In the genomic region with DNA sequence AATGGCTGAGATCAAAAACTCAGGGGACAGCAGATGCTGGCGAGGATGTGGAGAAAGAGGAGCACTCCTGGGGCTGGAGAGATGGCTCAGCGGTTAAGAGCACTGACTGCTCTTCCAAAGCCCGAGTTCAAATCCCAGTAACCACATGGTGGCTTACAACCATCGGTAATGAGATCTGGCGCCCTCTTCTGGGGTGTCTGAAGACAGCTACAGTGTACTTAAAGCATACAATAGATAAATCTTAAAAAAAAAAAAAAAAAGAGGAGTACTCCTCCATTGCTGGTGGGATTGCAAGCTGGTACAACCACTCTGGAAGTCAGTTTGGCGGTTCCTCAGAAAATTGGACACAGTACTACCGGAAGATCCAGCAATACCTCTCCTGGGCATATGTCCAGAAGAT, we compare ENCODE assay signal across 7 mouse cellular contexts. TPM values are rescaled to one million over a fixed set of nuclear protein-coding genes. Genes with fewer than 3 reads are reported as not detected.
DNase-seq lines count a peak whose midpoint lies in the region; ATAC-seq and TF ChIP-seq lines count a peak whose summit lies in the region.
"Not testable (repeated sequence)": the region's sequence is repeated elsewhere in the genome, so short reads cannot be mapped to it uniquely, and the experiment has no call there.

No protein-coding gene starts in this region.

- TF ChIP-seq RAD21 in CH12.LX (IDR thresholded peaks at IDR 0.05; ENCODE audit: low read depth, low read length): not testable (repeated sequence)

- in situ Hi-C loops in CH12.LX (cut with MboI; ENCODE audit: low pct_ligation_motif_present, low pct_unique_long_range_greater_than_20kb, low sequenced_read_pairs); Patski (cut with MboI; ENCODE audit: low pct_unique_long_range_greater_than_20kb): not testable (repeated sequence)

- not testable (repeated sequence) for TF ChIP-seq EP300 in CH12.LX (IDR thresholded peaks at IDR 0.05; ENCODE audit: low read length)

- CTCF ChIA-PET in Patski (lab: Charles Lee): interaction anchor here (1.2 kb wide), 1 partner anchor 12 kb away, joined by 3 read pairs; no protein-coding TSS in a partner anchor

- not testable (repeated sequence) for H3K4me1 ChIP-seq in CH12.LX (ENCODE audit: control insufficient read depth in 1 of 2, insufficient read depth in 2 of 2)

- POLR2A ChIA-PET in Patski (lab: Charles Lee): not testable (repeated sequence)

- H3K79me2 ChIP-seq in CH12.LX (replicated peaks; ENCODE audit: control insufficient read depth, extremely low read depth, insufficient read depth, poor library complexity, severe bottlenecking): not testable (repeated sequence)

- dilution Hi-C loops in CH12.LX (cut with MboI; ENCODE audit: extremely low pct_ligation_motif_present, extremely low pct_unique_long_range_greater_than_20kb, low sequenced_read_pairs): not testable (repeated sequence)

- not testable (repeated sequence) for TF ChIP-seq POLR2A in CH12.LX (IDR thresholded peaks at IDR 0.05; ENCODE audit: low read depth, low read length)

- H3K4me2 ChIP-seq in CH12.LX (ENCODE audit: insufficient read depth, low read depth, poor library complexity, severe bottlenecking): not testable (repeated sequence)

- not testable (repeated sequence) for H3K9me3 ChIP-seq in CH12.LX (replicated peaks; ENCODE audit: low read length)

- TF ChIP-seq CTCF in CH12.LX (conservative IDR thresholded peaks at IDR 0.05 in 1 of 2, IDR thresholded peaks at IDR 0.05 in 1 of 2; ENCODE audit: low read depth in 2 of 2, low read length in 2 of 2) (peak in 1 of 2 experiments; percentile 48; a peak in 2 of 4 replicates), Patski (IDR thresholded peaks at IDR 0.05) (peak; percentile 31)

- H3K4me3 ChIP-seq in CH12.LX (replicated peaks in 1 of 3; ENCODE audit: low read depth in 2 of 3, low read length in 2 of 3, poor library complexity in 1 of 3): not testable (repeated sequence)

- H3K36me3 ChIP-seq in CH12.LX (replicated peaks in 1 of 2; ENCODE audit: control insufficient read depth in 1 of 2, insufficient read depth in 1 of 2, low read length in 1 of 2): not testable (repeated sequence)

- ATAC-seq in Patski: not testable (repeated sequence)

- peak; percentile 31 for DNase-seq in 3T3-L1 (ENCODE audit: low read depth, low spot score)
- peak; percentile 30 for DNase-seq in CH12.LX (ENCODE audit: extremely low read depth)
- not testable (repeated sequence) for DNase-seq in Patski (ENCODE audit: low read depth, low spot score)
- DNase-seq in adrenal gland, postnatal 36 days: peak; percentile 35 to 41
- peak; percentile 6 for DNase-seq in induced T-regulatory cell, adult 2 months (ENCODE audit: low read depth)
- DNase-seq in liver: peak; percentile 18
- peak; percentile 11 for DNase-seq in lung, postnatal 36 days

- not testable (repeated sequence) for H3K27ac ChIP-seq in CH12.LX (ENCODE audit: insufficient read depth, low read depth)

- H3K9ac ChIP-seq in CH12.LX (ENCODE audit: insufficient read depth, low read depth): not testable (repeated sequence)

- H3K27me3 ChIP-seq in CH12.LX (replicated peaks): not testable (repeated sequence)
- H3K27me3 ChIP-seq in Patski: peaks cover 20% of the 10 kb centered on the region

TF ChIP-seq in CH12.LX, 34 proteins besides CTCF, POLR2A, EP300 and RAD21:
- TF ChIP-seq ZNF384 (IDR thresholded peaks at IDR 0.05; ENCODE audit: low read depth, low read length): peak; percentile 53; the same call in 1 of the 2 replicates
TF ChIP-seq in CH12.LX: peak in this region for 1; not testable (repeated sequence) for 33.

RNA-seq across cellular contexts. Expression of a gene that starts 54.0 kb away (rescaled TPM):
- 4.7 and 6.8 TPM in 2 replicates for total RNA-seq in CH12.LX (2012; rRNA removed)
- 0.46 and 0.51 TPM in 2 replicates for total RNA-seq in CH12.LX (2014; rRNA removed)
- 1.1 TPM in 2 replicates for polyA plus RNA-seq in CH12.LX (2012; ENCODE audit: insufficient read length, low read depth)
- polyA plus RNA-seq in Patski (2021): 0.41 TPM
- 10 to 100 TPM; 34.3 to 43.2 TPM for total RNA-seq in adrenal gland, postnatal 36 days (2021)

Comparison
In these comparisons a context has a peak if more than half of its experiments do, and no peak if none do; other contexts are left out.
1. RNA of a gene that starts 54.0 kb away (total RNA-seq): 34.3 to 43.2 TPM in adrenal gland, postnatal 36 days; 0.46 to 6.8 TPM in CH12.LX; every median in the first group is over 4 times any median in the second.